Mouse (Mus musculus): ENCODE data around the gene Spdye4c.

Gene Spdye4c

GRCm38 (mm10) chr2:128590909-128591308, at the start of gene Spdye4c:
Gene Spdye4c (plus strand): TSS chr2:128591209.
- DNase-seq = no peak

- DNase-seq = no peak
Observed at GRCm38 (mm10) chr2:128543495-128543894, 47.5 kb upstream of the Spdye4c start.

GRCm38 (mm10) chr2:128544421-128545137, 46.4 kb upstream of the Spdye4c start:
- peak; percentile 22 for DNase-seq

GRCm38 (mm10) chr2:128545447-128545846, 45.6 kb upstream of the Spdye4c start:
- DNase-seq = no peak

GRCm38 (mm10) chr2:128547079-128547478, 43.9 kb upstream of the Spdye4c start:
- DNase-seq = no peak

- no peak for DNase-seq
Observed at GRCm38 (mm10) chr2:128548262-128548661, 42.7 kb upstream of the Spdye4c start.

- DNase-seq = no peak
Observed at GRCm38 (mm10) chr2:128549561-128549960, 41.4 kb upstream of the Spdye4c start.

GRCm38 (mm10) chr2:128549963-128550362, 41.0 kb upstream of the Spdye4c start:
- no peak for DNase-seq

- DNase-seq = no peak
Observed at GRCm38 (mm10) chr2:128552080-128552791, 38.8 kb upstream of the Spdye4c start.

- DNase-seq = no peak
Observed at GRCm38 (mm10) chr2:128552798-128553720, 38.0 kb upstream of the Spdye4c start.

GRCm38 (mm10) chr2:128555082-128555481, 35.9 kb upstream of the Spdye4c start:
- DNase-seq = no peak

GRCm38 (mm10) chr2:128564195-128564594, 26.8 kb upstream of the Spdye4c start:
- DNase-seq = no peak

- no peak for DNase-seq
Observed at GRCm38 (mm10) chr2:128565904-128566303, 25.1 kb upstream of the Spdye4c start.

- DNase-seq = peak; percentile 24
Observed at GRCm38 (mm10) chr2:128566304-128567147, 24.5 kb upstream of the Spdye4c start.

- DNase-seq = no peak
Observed at GRCm38 (mm10) chr2:128568018-128568417, 23.0 kb upstream of the Spdye4c start.

GRCm38 (mm10) chr2:128568490-128568889, 22.5 kb upstream of the Spdye4c start:
- no peak for DNase-seq

GRCm38 (mm10) chr2:128571001-128571400, 20.0 kb upstream of the Spdye4c start:
- DNase-seq = no peak

GRCm38 (mm10) chr2:128572726-128573624, 18.0 kb upstream of the Spdye4c start:
- DNase-seq = peak; percentile 88

GRCm38 (mm10) chr2:128582881-128583280, 8.1 kb upstream of the Spdye4c start:
- DNase-seq = no peak

- no peak for DNase-seq
Observed at GRCm38 (mm10) chr2:128592301-128592700, 1.3 kb downstream of the Spdye4c start.

GRCm38 (mm10) chr2:128601534-128601933, 10.5 kb downstream of the Spdye4c start:
- no peak for DNase-seq

All from right cerebral cortex, postnatal 4 days (tissue).